Mouse (Mus musculus): Measurements from ENCODE around the gene Filip1. TPM values are rescaled to one million over a fixed set of nuclear protein-coding genes. Genes with fewer than 3 reads are reported as not detected.
"Not testable (repeated sequence)": the region's sequence is repeated elsewhere in the genome, so short reads cannot be mapped to it uniquely, and the experiment has no call there.

Gene Filip1
- total RNA-seq (2017), result 0.34 and 0.46 TPM in 2 replicates

GRCm38 (mm10) chr9:80012751-80013150 lies at the start of gene Filip1:
Gene Filip1, minus strand, starts transcription at chr9:80012851.
- no peak for ATAC-seq (replicated peaks; ENCODE audit: low read depth, poor library complexity, severe bottlenecking)

GRCm38 (mm10) chr9:80057690-80058089 lies 45.0 kb upstream of the Filip1 start:
- ATAC-seq (replicated peaks; ENCODE audit: low read depth, poor library complexity, severe bottlenecking), result peak; percentile 99

- no peak for ATAC-seq (replicated peaks; ENCODE audit: low read depth, poor library complexity, severe bottlenecking)
Observed at GRCm38 (mm10) chr9:80052951-80053350, 40.3 kb upstream of the Filip1 start.

DNA sequence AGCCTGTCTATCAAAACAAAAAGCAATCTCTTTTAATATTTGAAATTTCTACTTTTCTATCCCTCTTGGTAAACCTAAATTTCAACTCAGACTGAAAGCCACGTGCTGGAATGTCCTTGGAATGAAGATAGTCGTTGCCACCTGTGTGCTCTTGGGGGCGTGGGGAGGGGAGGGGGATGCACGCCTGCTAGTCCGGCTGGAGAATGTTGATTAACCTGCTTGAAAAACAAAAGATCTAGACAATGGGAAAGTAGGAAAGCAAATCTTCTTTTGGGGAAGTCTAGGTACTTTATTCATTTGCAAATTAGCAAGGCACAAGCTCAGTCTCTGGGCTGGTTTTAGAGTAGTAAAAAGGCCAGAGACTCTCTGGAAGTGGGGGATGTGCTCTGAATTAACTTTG lies 36.6 kb upstream of the Filip1 start:
- not testable (repeated sequence) for ATAC-seq (replicated peaks; ENCODE audit: low read depth, poor library complexity, severe bottlenecking)

DNA sequence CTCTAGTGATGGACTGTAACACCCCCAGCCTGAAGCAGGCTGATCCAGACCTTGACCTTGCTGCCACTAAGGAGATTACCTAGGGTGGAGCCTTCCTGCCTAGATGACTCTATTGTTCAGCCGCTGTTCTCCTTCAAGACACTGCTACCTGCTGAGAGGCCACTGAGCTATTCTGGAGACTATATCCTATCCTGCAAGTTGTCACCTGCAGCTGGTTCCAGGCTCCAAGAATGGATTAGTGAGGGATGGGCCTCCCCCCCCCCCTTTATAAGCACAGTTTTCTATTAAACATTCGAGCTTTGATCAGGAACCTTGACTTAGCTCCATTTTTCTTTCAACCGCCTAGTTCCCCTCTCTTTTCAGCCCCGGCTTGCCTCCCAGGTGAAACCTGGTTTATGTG lies 31.6 kb upstream of the Filip1 start:
- not testable (repeated sequence) for ATAC-seq (replicated peaks; ENCODE audit: low read depth, poor library complexity, severe bottlenecking)

DNA sequence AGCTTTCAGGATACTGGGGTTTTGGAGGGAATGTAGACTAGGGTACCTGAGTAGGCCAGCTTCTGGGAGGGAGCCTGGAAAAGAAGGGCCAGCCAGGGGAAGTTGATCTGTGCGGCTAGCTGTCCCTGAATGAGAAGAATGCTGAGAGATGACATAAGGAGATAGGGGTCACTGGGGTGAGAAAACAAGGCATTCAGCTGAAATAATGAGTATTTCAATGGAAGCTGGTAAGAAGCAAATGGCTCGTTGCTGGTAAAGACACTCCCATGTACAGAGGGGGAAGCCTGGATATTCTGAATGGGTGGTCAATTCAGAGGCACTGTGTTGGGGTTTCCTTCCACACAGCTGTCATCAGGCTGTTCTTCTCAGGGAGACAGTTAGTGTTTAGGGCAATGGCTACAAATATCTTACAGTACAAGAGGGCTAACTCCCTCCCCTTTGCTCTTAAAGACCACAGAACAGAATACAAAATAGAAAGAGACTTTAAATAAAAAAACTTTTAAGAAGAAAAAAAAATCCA lies 26.7 kb upstream of the Filip1 start:
- no peak for ATAC-seq (replicated peaks; ENCODE audit: low read depth, poor library complexity, severe bottlenecking)

GRCm38 (mm10) chr9:80037997-80038383 lies 25.3 kb upstream of the Filip1 start:
- no peak for ATAC-seq (replicated peaks; ENCODE audit: low read depth, poor library complexity, severe bottlenecking)

DNA sequence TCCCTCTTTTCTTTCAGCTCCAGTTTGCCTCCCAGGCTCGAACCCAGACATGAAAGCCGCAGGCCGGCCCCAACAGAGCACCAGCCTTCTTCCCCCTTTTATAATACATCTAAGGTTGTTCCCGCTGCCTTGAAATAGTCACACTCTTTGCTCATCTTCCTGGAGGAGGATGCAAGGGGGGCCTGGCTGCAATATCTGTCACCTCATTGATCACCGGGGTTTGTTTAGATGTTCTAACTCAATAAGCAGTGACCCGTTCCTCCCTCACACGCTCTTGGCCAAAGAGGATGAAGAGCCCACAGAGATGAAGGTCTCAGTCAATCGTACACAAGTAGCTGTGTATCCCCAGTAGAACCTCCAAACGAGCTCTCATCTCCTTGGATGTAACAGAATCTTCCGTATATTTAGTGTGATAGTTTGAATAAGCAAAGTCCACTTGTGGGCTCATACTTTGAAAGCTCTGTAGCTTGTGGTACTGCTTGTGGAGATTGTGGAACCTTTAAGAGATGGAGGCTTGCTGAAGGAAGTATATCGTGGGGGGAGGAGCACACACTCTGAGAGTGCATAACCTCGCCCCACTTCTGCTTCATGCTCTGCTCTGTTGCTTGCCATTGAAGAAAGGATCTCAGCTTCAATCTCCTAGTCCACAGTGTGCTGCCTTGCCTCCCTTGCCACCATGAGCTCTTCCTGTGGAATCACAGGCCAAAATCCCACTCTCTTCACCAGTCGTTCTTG lies 24.8 kb upstream of the Filip1 start:
- ATAC-seq (replicated peaks; ENCODE audit: low read depth, poor library complexity, severe bottlenecking), result no peak

GRCm38 (mm10) chr9:80026581-80027021 lies 13.9 kb upstream of the Filip1 start:
- no peak for ATAC-seq (replicated peaks; ENCODE audit: low read depth, poor library complexity, severe bottlenecking)

DNA sequence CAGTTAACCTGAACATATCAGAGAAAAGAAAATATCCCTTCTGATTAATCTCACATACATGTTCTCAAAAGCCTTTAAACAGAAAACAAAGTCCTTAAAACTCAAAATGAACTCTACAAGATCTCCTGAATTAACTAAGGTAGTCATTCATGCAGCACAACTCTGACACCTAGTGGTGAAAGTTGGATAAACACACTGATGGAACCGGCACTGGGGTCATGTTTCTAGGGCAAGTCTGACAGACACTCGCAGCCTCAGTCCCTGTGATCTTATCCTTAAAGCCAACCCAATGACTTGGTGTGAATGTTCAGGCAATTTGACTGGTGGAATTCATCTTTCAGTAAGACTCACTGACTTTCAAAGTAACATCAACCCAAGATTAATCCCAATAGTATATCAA lies 13.4 kb upstream of the Filip1 start:
- ATAC-seq (replicated peaks; ENCODE audit: low read depth, poor library complexity, severe bottlenecking), result peak; percentile 98

GRCm38 (mm10) chr9:80025347-80025746 lies 12.7 kb upstream of the Filip1 start:
- not testable (repeated sequence) for ATAC-seq (replicated peaks; ENCODE audit: low read depth, poor library complexity, severe bottlenecking)

DNA sequence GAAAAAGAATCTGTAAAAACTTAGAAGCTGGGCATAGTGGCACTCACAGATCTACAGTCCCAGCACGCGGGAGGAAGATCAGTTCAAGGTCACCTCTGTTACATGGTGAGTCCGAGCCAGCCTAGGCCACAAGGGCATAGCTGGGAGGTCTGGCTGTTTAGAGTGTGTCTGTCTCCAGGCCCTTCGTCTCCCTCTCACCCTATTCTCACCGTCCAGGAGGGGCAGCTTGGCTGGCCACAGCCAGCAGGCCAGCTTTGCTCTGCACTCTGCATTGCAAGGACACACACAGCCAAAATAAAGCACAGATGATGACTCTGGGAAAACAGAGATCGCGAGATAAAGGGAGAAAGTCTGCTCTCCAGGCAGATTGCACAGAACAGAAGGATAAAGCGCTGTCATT lies 10.2 kb upstream of the Filip1 start:
- no peak for ATAC-seq (replicated peaks; ENCODE audit: low read depth, poor library complexity, severe bottlenecking)

DNA sequence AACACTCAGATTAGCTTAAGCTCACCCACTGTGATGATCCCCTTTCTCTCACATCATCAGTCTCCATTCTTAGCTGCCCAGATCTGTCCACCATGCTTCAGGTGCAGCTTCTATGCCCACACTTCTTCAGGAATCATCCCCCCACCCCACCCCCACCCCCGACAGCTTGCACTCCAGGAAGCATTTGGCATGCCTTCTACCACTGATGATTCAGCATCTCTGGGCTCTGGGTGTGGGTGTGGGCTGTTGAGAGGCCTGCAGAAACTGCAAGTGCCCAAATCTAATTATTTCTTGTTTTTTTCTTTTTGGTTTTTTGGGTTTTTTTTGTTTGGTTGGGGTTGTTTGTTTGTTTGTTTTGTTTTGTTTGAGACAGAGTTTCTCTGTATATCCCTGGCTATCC lies 9.0 kb upstream of the Filip1 start:
- ATAC-seq (replicated peaks; ENCODE audit: low read depth, poor library complexity, severe bottlenecking), result 0 out of 2 replicates have a peak, but pooled peaks have one; percentile 59

GRCm38 (mm10) chr9:80020429-80020828 lies 7.8 kb upstream of the Filip1 start:
- ATAC-seq (replicated peaks; ENCODE audit: low read depth, poor library complexity, severe bottlenecking), result no peak

GRCm38 (mm10) chr9:80012016-80012415 lies 635 bp downstream of the Filip1 start:
- no peak for ATAC-seq (replicated peaks; ENCODE audit: low read depth, poor library complexity, severe bottlenecking)

GRCm38 (mm10) chr9:80002394-80003188 lies 10.1 kb downstream of the Filip1 start:
- ATAC-seq (replicated peaks; ENCODE audit: low read depth, poor library complexity, severe bottlenecking), result peak; percentile 95

DNA sequence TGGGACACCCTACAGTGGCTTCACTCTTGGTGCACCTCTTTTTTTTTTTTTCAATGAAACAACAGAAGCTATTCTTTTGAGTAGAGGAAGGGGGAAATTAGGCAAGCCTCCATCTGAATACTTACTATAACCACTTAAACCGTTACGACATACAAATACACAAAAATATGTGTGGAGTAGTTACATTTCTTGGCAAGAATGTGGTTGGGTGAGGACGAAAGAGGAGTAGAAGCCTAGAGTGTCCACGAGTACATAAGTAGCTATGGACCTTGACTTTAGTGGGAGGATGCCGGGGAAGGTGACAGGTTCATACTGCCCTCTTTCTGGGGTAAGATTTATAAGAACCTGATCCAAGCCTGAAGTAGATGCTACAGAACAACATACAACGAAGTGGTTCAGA lies 15.4 kb downstream of the Filip1 start:
- no peak for ATAC-seq (replicated peaks; ENCODE audit: low read depth, poor library complexity, severe bottlenecking)

- no peak for ATAC-seq (replicated peaks; ENCODE audit: low read depth, poor library complexity, severe bottlenecking)
Observed at GRCm38 (mm10) chr9:79994296-79994695, 18.4 kb downstream of the Filip1 start.

GRCm38 (mm10) chr9:79993066-79993465 lies 19.6 kb downstream of the Filip1 start:
- ATAC-seq (replicated peaks; ENCODE audit: low read depth, poor library complexity, severe bottlenecking), result no peak

DNA sequence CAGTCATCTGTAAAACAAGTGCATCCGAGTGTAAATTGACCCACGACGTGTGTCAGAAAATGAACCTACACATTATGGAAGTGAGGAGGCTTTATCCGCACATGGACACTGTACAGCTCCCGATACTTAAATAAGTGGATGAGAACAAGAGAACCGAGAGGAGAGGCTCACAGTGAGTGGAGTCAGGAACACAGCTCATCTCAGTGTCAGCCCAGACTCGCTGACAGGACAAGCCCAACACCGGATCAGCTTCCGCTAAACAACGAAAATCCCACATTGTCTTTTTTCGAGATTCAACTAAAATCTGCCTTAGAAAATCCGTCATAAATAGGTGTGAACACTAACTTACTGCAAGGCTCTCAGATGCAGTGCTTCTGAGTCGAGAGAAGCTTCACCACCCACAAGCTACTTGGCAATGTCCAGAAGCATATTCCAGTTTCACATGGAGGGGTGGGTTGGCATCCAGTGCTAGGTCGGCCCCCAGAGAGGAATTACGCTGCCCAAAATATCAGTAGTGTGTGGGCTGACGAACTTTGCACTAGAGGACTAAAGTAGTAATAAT lies 22.1 kb downstream of the Filip1 start:
- no peak for ATAC-seq (replicated peaks; ENCODE audit: low read depth, poor library complexity, severe bottlenecking)

GRCm38 (mm10) chr9:79989703-79990102 lies 22.9 kb downstream of the Filip1 start:
- no peak for ATAC-seq (replicated peaks; ENCODE audit: low read depth, poor library complexity, severe bottlenecking)

Measured in common myeloid progenitor, adult 5-6 weeks (primary cell).